Mouse (Mus musculus) myocyte (in vitro differentiated cells): ENCODE results near the gene Ptger2.

Experiments used
- MYOD1 ChIP-seq, 3 experiments: IDR thresholded peaks; one replicate each; pipeline ENCODE4 v1.6.1; 2011; ENCODE audit warnings: control low read depth in 2 of 3, low read depth in 2 of 3, mild to moderate bottlenecking in 2 of 3, moderate library complexity in 1 of 3; ENCODE audit not compliant: insufficient read length in 2 of 3, control insufficient read depth in 1 of 3
- POLR2A ChIP-seq: IDR thresholded peaks from one replicate; pipeline ENCODE4 v1.6.1; 2011; ENCODE audit warnings: low read depth, mild to moderate bottlenecking, control low read depth, moderate library complexity; ENCODE audit not compliant: insufficient read length

DNA sequence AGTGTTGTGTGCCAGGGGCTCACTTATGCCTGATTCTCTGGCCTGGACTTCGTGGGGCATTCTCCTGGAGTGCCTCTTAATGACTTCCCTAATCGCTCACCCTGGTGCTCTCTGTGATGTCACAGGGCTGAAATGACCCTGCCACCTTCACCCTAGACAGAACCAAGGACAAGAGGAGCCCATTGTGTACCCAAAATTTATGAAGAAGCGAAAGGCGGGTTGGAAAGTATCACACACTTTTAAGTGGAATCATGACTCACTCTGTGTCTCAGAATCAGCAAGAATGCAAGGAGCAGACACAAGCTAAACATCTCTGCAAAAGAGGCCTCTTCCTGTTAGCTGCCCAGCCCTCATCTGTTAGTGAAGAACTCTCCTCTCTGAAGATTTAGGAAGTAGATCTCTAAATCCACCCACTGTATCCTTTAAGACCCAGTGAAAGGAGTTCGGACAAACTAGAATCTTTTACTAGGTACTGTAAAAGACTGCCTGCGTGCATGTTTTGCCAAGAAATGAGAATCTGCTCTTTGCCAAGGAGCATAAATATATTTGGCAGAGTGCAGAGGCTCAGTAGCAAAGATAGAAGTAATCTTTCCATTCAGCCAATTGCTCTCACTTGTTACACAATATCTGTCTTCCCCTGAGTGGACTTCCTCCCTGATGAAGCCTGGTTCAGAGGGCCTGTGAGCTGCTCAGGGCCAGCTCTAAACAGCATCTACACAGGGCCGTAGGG, 61.9 kb downstream of the Ptger2 start:
- no peak for TF ChIP-seq POLR2A
- no peak for TF ChIP-seq MYOD1 (IDR thresholded peaks at IDR 0.05; ENCODE audit: control insufficient read depth in 1 of 3, insufficient read length in 2 of 3, low read depth in 2 of 3)
